Mouse (Mus musculus): ENCODE data around the gene Akr1c6. TPM values are rescaled to one million over a fixed set of nuclear protein-coding genes. Genes with fewer than 3 reads are reported as not detected.

Akr1c6 gene
- polyA plus RNA-seq (2017; shearing (Covaris generic)) = not detected

DNA sequence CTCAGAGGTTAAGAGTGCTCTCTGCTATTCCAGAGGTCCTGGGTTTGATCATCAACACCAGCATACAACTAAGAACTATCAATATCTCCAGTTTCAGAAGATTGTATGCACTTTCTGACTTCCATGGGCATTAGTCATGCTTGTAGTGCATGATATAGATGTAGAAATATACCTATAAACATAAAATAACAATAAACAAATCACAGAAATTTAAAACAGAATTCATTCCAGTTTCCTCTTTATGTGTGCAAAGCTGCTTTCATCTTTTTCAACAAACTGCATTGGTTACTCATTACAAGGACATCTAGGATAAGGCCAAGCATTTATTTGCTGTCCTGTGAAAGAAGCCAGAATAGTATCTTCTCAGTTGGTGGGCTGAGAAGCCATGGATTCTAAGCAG lies at the start of gene Akr1c6:
Gene Akr1c6, plus strand, starts transcription at position 301 of the 400 bp plus-strand sequence.

Other genes with a start within 250 kb of the Akr1c6 start
- gene Akr1c13, start 243.2 kb upstream of the Akr1c6 start, polyA plus RNA-seq (2017; shearing (Covaris generic)) = 37.3 TPM
- gene Akr1c19, start 205.6 kb upstream of the Akr1c6 start, polyA plus RNA-seq (2017; shearing (Covaris generic)) = not detected
- 6.5 TPM for gene Akr1c12, start 154.9 kb upstream of the Akr1c6 start, polyA plus RNA-seq (2017; shearing (Covaris generic))
- not detected for gene Akr1c20, start 89.0 kb downstream of the Akr1c6 start, polyA plus RNA-seq (2017; shearing (Covaris generic))
- not detected for gene Akr1c21, start 139.8 kb downstream of the Akr1c6 start, polyA plus RNA-seq (2017; shearing (Covaris generic))
- 20.0 TPM for gene Akr1e1, start 174.9 kb downstream of the Akr1c6 start, polyA plus RNA-seq (2017; shearing (Covaris generic))